Mouse (Mus musculus) bone marrow macrophage, adult 2 months (primary cell): ENCODE data around the gene Gstt2. TPM values are rescaled to one million over a fixed set of nuclear protein-coding genes. Genes with fewer than 3 reads are reported as not detected.

Source experiments
- H3K27ac ChIP-seq: 2 replicates; pipeline ENCODE4 v1.5.1; 2012; ENCODE audit warnings: low read depth, low read length; ENCODE audit not compliant: insufficient read depth
- H3K4me1 ChIP-seq: 2 replicates; pipeline ENCODE4 v1.6.1; 2012; ENCODE audit warnings: low read length; ENCODE audit not compliant: control insufficient read depth, insufficient read depth
- H3K4me3 ChIP-seq: 2 replicates; pipeline ENCODE4 v1.5.1; 2012; ENCODE audit warnings: mild to moderate bottlenecking, low read length, moderate library complexity; ENCODE audit not compliant: insufficient read depth
- CTCF ChIP-seq: IDR thresholded peaks from 2 replicates; pipeline ENCODE4 v1.5.1; 2012; ENCODE audit warnings: low read depth, mild to moderate bottlenecking, low read length, moderate library complexity
- POLR2A ChIP-seq: IDR thresholded peaks from 2 replicates; pipeline ENCODE4 v1.6.1; 2012; ENCODE audit warnings: mild to moderate bottlenecking, low read depth, low read length, borderline replicate concordance
- polyA plus RNA-seq: library from polyadenylated mRNA; stranded (reverse); fragments of >200 nt; gene quantifications from 2 replicates; pipeline ENCODE4 v1.2.4, GENCODE M21; 2012; ENCODE audit not compliant: missing spikeins, insufficient read depth, insufficient read length

The Gstt2 gene
- polyA plus RNA-seq, 1 experiment: 17.2 TPM

DNA sequence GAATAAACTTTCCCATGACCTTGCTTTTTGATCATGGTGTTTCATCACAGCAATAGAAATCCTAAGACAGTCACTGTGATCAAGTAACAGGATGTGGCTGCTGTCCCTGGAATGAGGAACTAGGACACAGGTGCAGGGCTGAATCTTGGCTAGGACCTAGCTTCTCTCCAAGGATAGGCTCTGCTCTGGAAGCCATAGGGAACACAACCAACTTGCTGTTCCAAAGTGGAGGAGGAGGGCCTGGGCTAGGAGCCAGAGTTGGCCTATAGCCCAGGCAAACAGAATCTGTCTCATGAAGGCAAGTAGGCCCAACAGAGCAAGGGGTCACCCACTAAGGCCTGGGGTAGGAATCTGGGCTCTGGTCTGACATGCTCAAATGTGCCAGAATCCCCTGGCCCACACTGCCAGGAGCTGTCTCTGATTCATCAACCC, 8.7 kb downstream of the Gstt2 start:
- H3K27ac ChIP-seq: no peak overlapping the region
- no peak overlapping the region for H3K4me3 ChIP-seq
- no peak for TF ChIP-seq POLR2A
- TF ChIP-seq CTCF: no peak
- H3K4me1 ChIP-seq: peaks cover 36% of the 10 kb centered on the region

DNA sequence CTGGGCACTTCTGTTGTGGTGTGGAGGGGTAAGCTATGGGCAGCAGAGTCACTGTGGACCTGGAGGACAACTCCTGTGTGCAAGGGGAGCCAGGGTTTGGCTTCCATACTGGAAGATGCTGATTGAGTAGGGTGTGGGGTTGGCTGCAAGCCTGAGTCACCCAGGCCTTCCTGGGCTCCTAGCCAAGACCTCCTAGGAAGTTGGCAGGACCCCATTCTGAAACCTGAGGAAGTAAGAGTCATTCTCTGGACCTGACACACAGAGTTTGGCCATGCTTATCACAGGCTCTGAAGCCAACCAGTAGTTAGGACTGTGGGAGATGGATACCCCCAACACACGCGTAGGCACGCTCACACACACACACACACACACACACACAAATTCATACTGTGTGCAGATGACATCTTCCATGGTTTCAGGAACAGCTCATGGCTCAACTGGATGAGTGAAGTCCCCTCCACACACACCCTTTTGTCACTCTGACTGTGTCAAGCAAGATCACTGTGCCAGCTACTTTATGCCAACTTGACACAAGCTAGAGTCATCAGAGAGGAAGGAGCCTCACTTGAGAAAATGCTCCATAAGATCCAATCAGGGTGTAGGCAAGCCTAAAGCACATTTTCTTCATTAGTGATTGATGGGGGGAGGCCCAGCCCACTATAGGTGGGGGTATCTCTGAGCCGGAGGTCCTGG, 9.4 kb downstream of the Gstt2 start:
- H3K4me1 ChIP-seq: peaks cover 36% of the 10 kb centered on the region
- no peak overlapping the region for H3K4me3 ChIP-seq
- TF ChIP-seq POLR2A (no peak), CTCF (no peak)
- no peak overlapping the region; the same call in 1 of the 2 replicates for H3K27ac ChIP-seq

DNA sequence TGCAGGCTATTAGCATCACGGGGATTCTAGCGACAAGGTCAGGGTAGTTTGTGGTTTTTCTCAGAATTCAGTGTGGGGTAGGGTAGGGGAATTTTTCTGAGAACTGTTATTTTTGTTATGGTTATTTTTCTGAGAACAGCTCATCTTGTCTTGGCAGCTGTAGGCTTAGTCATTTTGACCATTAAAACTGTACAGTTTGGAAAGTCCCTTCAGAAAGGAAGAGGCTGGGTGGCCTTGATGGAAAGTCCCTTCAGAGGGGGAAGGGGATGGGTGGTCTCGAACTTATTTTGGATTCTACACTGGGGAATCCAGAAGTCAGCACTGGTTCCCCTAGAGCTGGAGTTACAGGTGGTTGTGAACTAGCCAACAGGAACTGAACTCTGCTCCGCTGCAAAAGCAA, 12.7 kb downstream of the Gstt2 start:
- Histone ChIP-seq H3K4me1 (peaks cover 25% of the 10 kb centered on the region), H3K4me3 (no peak overlapping the region), H3K27ac (no peak overlapping the region)
- TF ChIP-seq POLR2A (no peak), CTCF (no peak)

DNA sequence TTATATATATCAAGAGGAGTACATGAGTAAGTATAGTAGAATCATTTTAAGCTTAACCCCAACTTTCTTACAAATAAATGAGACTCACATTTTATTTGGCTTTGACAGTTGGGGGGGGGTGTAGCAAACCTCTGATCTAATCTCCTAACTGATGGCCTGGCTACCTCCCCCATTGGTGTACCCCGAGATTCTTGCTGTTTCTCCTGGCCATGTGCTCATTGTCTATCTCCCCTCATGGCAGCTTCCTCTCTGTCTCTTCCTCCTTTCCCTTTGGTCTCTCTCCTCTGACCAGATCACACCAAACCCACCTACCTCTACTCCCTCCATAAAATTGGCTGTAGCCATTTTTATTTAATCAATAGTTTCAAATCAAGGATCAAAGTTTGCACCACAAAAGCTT, 13.4 kb downstream of the Gstt2 start:
- H3K27ac ChIP-seq: no peak overlapping the region
- no peak overlapping the region for H3K4me3 ChIP-seq
- peaks cover 18% of the 10 kb centered on the region for H3K4me1 ChIP-seq
- TF ChIP-seq CTCF (no peak), POLR2A (no peak)

DNA sequence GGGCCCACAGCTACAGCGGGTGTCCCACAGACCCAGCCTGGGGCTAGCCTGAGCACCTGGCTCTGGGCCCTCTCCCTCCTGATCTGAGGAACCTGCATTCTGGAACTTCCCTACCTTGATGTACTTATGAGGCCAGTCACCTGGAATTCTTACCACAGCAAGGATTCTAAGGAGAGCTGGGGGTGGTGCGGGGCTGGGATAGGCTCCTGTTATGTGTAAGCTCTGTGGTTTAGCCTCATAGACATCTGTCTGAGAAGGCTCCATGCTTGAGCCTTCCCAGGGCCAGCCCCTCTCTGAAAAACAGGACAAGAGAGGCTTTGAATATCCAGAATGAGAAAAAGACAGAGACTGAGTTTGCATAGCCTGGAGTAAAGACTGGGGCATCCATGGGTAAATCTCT, 14.8 kb downstream of the Gstt2 start, which contains the start of gene Gstt4:
Gstt4 (minus strand) TSS at position 101 of the 400 bp plus-strand sequence.
- H3K4me1 ChIP-seq: peaks cover 6% of the 10 kb centered on the region
- no peak within 1 kb of the TSS for H3K4me3 ChIP-seq
- H3K27ac ChIP-seq: no peak within 1 kb of the TSS
- no peak for TF ChIP-seq CTCF
- no peak for TF ChIP-seq POLR2A

DNA sequence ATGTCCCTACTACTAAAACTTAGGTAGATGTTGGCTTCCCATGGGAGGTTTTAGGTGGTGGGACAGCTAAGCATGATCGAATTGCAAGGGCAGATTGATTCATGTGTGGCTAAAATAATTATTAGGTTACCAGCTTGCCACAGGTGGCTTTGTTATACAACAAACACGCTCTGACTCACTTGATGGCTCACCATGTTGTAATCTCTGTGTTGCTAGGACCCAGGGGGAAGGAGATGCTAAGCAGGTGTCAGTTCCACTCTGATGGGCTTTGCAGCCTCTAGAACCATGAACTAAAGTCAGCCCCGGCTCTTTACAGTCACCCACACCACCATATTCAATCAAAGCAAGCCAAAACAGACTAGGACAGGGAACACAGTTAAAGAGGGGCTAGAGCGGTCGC, 17.3 kb downstream of the Gstt2 start:
- H3K27ac ChIP-seq: no peak overlapping the region
- H3K4me1 ChIP-seq: no peaks in the 10 kb centered on the region
- no peak overlapping the region for H3K4me3 ChIP-seq
- TF ChIP-seq CTCF (no peak), POLR2A (no peak)

DNA sequence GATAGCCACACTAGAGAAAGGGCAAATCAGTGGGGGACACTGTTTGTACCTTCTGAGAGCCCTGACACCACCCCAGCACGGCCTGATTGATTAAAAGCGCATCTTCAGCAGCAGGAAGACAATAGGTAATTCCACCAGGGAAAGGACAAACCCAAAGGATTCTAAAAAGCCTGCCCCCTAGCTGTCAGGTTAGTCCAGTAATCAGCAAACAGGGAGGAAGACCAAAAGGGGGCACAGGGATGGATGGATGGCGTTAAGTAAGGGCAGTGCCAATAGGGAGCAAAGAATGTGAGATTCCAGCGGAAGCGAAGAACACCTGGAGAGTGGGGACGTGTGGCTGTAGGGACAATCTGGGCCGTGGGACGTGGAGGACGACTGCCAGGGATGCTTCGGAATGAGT, 18.6 kb downstream of the Gstt2 start:
- no peak overlapping the region for H3K27ac ChIP-seq
- no peaks in the 10 kb centered on the region for H3K4me1 ChIP-seq
- no peak for TF ChIP-seq POLR2A
- no peak for TF ChIP-seq CTCF

DNA sequence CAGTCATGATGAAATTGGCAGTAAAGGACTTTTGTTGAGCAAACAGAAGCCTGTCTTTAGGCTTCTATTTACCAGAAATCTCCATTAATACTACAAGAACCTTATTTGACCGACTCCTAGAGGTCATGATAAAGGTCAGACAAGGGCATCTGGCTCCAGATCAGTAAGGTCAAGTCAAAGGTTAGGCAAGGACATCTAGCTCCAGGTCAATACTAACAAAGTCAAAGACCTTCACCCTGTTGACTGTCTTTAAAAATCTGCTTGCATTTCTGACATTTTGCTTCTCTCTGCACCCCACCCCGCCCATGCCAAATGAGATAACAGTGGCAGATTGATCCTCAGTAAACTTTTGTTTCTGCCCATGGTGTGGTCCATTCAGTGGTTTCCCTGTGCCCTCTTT, 33.0 kb downstream of the Gstt2 start:
- Histone ChIP-seq H3K4me1 (no peaks in the 10 kb centered on the region), H3K27ac (no peak overlapping the region), H3K4me3 (no peak overlapping the region)
- TF ChIP-seq POLR2A (no peak), CTCF (no peak)

More for the DNA sequence above, 18.6 kb downstream of the Gstt2 start:
- no peak overlapping the region for H3K4me3 ChIP-seq

DNA sequence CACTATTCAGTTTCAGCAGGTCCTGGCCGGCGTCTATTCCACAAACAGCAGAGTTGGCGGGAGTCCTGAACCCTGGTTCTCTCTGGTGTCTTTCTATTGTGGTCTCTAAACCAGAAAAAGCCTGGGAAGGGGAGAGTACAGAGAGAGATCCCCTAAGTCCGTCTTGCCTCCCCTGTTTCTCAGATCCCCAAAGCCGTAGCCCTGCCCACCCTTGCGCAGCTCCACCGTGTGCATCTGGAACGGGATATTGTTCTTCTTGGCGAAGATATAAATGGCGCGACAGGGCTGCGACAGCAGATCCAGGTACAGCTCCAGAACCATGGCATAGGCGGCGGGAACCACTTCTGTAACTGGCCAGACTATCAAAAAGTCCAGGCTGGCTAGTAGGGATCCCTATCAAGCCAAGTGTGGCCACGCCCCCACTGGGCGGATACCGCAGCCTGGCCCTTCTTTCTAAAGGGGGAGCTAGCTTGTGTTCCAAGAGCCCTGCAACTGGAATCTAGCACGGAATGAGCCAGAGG, 39.0 kb downstream of the Gstt2 start, which contains the start of gene Gstt1:
Gstt1 (minus strand) TSS at position 409 of the 521 bp plus-strand sequence.
- Histone ChIP-seq H3K4me3 (peak within 1 kb of the TSS; percentile 69), H3K4me1 (peaks cover 15% of the 10 kb centered on the region), H3K27ac (no peak within 1 kb of the TSS)
- TF ChIP-seq POLR2A (no peak), CTCF (no peak)

DNA sequence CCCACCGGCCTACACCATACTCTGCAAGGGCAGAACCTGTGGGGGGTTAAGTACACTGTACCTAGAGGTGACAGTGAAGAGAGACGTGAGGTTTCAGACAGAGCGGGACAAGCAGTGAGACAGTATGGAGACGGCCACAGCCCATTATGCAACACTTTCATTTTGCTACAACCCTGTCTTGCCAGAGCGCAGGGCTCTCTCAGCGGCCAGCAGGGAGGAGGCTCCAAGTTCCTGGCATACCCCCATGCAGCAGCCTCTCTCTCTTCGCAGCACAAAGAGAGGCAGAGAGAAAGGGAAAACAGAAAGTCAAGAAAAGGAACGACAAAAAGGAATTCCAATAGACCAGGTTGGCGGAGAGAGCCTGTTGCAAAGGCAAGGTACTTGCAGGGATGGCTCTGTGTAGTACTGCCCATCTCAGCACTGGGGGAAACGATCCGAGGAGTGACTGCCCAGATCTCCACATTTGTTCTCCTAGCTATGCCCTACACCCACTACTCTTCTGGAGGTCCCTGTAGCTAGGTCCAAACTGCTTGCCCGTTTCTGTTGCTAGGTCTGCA, 39.5 kb downstream of the Gstt2 start:
- Histone ChIP-seq H3K4me1 (peaks cover 15% of the 10 kb centered on the region), H3K27ac (no peak overlapping the region), H3K4me3 (peak overlapping the region; percentile 69)
- TF ChIP-seq CTCF (no peak), POLR2A (no peak)
